Mouse (Mus musculus) forebrain, postnatal 0 days (tissue): Measurements from ENCODE around the gene Hacd2. TPM values are rescaled to one million over a fixed set of nuclear protein-coding genes. Genes with fewer than 3 reads are reported as not detected.

ENCODE experiments used
- ATAC-seq: fragments of 200-750 bp; cut with Nextera tagmentation; 2 replicates; pipeline ENCODE4 v1.8.0; 2017; ENCODE audit warnings: mild to moderate bottlenecking, moderate library complexity
- DNase-seq: peaks from one replicate; pipeline ENCODE4 v3.0.0-alpha.2; 2015
- H3K27ac ChIP-seq: fragments of 300-500 bp; sonication (generic); 2 replicates; pipeline ENCODE4 v1.5.1; 2014; ENCODE audit warnings: low read depth, mild to moderate bottlenecking, antibody characterized with exemption, low read length, moderate library complexity, mixed read lengths
- H3K27me3 ChIP-seq: fragments of 300-500 bp; sonication (generic); 2 replicates; pipeline ENCODE4 v1.6.1; 2014; ENCODE audit warnings: mild to moderate bottlenecking, low read length, mixed read lengths; ENCODE audit not compliant: insufficient read depth
- H3K36me3 ChIP-seq: fragments of 300-500 bp; sonication (generic); 2 replicates; pipeline ENCODE4 v1.6.1; 2014; ENCODE audit warnings: mild to moderate bottlenecking, moderate library complexity; ENCODE audit not compliant: insufficient read depth
- H3K4me1 ChIP-seq: fragments of 300-500 bp; sonication (generic); 2 replicates; pipeline ENCODE4 v1.6.1; 2014; ENCODE audit warnings: antibody characterized with exemption; ENCODE audit not compliant: insufficient read depth
- H3K4me2 ChIP-seq: fragments of 300-500 bp; sonication (generic); 2 replicates; pipeline ENCODE4 v1.6.1; 2014; ENCODE audit warnings: low read depth, mild to moderate bottlenecking, moderate library complexity
- H3K4me3 ChIP-seq: fragments of 300-500 bp; sonication (generic); 2 replicates; pipeline ENCODE4 v1.5.1; 2014; ENCODE audit warnings: low read depth, low read length, mixed read lengths
- H3K9ac ChIP-seq: fragments of 300-500 bp; sonication (generic); 2 replicates; pipeline ENCODE4 v1.6.1; 2014; ENCODE audit warnings: mild to moderate bottlenecking
- H3K9me3 ChIP-seq: fragments of 300-500 bp; sonication (generic); 2 replicates; pipeline ENCODE4 v1.6.1; 2016; ENCODE audit warnings: low read length
- CTCF ChIP-seq: sonication (generic); IDR thresholded peaks from 2 replicates; pipeline ENCODE4 v1.5.1; 2016; ENCODE audit warnings: antibody characterized with exemption, control low read depth, low read depth
- WGBS: fragments of 180-500 bp; shearing (Covaris S2); extraction: QIAGEN DNeasy Blood & Tissue Kit; methylation state at CpG from one replicate; pipeline ENCODE4 v1.1.7; 2014; 5-methylcytosine and 5-hydroxymethylcytosine counted together
- polyA plus RNA-seq: library from polyadenylated mRNA; unstranded; fragments of >200 nt; fragmentation: Nextera tagmentation; extraction: Ambion mirVana; gene quantifications from 2 replicates; pipeline ENCODE4 v1.2.1, GENCODE M21; 2015
- total RNA-seq: library from RNA; depleted of rRNA; stranded (reverse); fragments of >200 nt; gene quantifications from 2 replicates; pipeline ENCODE4 v1.2.3, GENCODE M21; 2014

Hacd2 gene
- total and polyA plus RNA-seq, 2 experiments from 2014 or later: 13.9 to 50.4 TPM

DNA sequence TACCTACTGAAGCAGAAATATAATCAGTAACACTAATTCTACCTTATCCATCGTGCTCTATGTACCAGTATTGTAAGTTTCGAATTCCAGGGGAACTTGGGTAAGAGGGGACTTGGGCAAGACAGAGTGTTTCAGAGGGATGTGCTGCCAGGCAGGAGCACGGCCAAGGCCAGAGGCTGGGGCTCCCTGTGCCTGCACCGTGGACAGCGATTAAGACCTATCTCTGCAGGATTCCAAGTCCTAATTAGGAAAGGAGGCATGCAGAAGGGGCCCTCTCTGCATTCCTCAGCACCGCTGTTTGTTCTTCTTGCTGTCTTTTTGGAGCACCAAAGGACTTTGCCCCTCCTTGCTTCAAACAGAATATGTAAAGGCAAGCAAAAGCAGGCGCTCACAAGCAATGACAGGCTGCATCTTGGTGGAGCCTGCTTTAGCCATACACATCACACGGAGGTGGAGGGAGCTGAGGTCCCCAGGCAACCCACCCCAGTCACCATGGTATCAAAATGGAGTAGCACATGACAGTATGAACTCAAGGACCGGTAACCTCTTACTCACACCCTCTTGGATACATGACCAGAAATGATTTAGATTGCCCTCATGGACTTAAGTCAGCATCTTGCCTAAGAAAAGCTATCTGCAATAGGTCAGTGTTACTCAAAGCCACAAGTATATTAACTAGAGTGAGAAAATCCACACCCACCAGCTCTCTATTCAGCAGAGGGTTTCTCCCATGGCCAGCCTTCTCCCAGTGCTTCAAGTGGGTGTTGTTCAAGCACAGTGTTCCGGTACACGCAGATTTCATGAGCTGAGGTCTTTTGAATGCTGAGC, 37.8 kb upstream of the Hacd2 start:
- Histone ChIP-seq H3K9ac (no peak overlapping the region), H3K27me3 (no peaks in the 10 kb centered on the region), H3K36me3 (no peaks in the 10 kb centered on the region), H3K4me2 (no peak overlapping the region), H3K9me3 (no peaks in the 10 kb centered on the region), H3K4me3 (no peak overlapping the region), H3K27ac (no peak overlapping the region), H3K4me1 (no peaks in the 10 kb centered on the region)
- DNase-seq (no peak), ATAC-seq (no peak)
- no peak for TF ChIP-seq CTCF
- 45% methylated on average over 11 of the region's 11 CpGs for WGBS

DNA sequence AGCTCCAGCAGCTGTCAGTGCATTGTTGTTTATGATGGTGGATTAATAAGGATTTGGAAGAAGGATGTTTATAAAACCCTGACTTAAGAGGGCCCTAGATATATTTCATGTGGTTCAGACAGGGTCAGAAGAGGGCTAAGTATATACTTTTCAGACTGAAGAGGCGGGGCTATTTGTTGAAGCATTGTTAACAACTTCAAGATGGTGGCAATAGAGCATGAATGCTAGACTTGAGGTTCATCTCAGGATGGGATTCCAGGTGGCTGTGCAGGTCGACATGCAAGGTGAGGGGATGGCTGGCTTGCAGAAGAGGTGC, 37.2 kb upstream of the Hacd2 start:
- Histone ChIP-seq H3K27ac (no peak overlapping the region), H3K9ac (no peak overlapping the region), H3K36me3 (no peaks in the 10 kb centered on the region), H3K4me1 (no peaks in the 10 kb centered on the region), H3K4me3 (no peak overlapping the region), H3K27me3 (no peaks in the 10 kb centered on the region), H3K9me3 (no peaks in the 10 kb centered on the region), H3K4me2 (no peak overlapping the region)
- DNase-seq: no peak
- 86% methylated on average over 2 of the region's 2 CpGs for WGBS
- ATAC-seq: no peak
- TF ChIP-seq CTCF: no peak

DNA sequence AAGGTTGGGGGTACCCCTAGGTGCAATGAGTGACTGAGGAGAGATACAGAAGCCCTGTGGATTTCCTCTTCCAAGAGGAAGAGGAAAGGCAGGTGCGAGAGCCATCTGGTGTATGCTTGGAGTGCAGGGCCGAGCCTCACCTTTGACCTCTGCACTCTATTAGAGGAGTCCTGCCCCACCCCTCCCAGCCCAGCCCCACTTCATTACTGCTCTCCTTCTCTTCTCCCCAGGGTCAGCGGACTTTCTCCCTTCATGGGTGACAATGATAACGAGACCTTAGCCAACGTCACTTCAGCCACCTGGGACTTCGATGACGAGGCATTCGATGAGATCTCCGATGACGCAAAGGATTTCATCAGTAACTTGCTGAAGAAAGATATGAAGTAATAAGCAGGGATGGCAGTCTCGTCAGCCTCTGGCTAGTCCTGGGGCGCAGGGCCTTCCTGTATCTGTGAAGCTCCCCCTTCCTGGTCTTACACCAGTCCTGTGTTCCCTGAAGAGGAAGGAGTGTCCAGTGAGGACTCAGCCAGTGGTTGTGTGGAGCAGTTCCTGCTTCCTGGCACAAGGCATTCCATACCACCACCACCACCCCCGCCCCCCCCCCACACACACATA, 35.9 kb upstream of the Hacd2 start:
- DNase-seq: no peak
- Histone ChIP-seq H3K36me3 (no peaks in the 10 kb centered on the region), H3K27me3 (no peaks in the 10 kb centered on the region), H3K27ac (no peak overlapping the region), H3K9ac (no peak overlapping the region), H3K9me3 (no peaks in the 10 kb centered on the region), H3K4me3 (no peak overlapping the region), H3K4me2 (no peak overlapping the region), H3K4me1 (no peaks in the 10 kb centered on the region)
- no peak for TF ChIP-seq CTCF
- WGBS: 88% methylated on average over 13 of the region's 13 CpGs
- no peak for ATAC-seq

DNA sequence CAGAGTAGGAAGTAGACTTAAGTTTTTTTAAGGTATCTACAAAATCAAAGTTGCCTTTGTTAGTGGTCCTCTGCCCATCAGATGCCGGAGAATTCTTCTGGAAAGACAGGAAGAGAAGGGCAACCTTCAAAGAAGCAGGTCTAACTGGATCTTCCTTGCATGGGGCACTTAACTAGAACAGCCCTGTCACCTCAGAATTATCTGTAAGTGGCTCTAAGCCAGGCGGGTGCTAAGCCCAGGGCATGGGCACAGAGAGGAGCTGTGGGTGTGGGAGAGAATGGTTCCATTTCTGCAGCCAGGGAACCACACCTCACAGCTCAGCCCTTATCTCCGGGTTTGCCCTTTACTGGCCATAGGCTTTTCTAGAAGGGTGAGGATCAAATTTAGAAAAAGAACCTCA, 30.9 kb upstream of the Hacd2 start:
- Histone ChIP-seq H3K27me3 (no peaks in the 10 kb centered on the region), H3K4me3 (no peak overlapping the region), H3K4me2 (no peak overlapping the region), H3K9ac (no peak overlapping the region), H3K36me3 (no peaks in the 10 kb centered on the region), H3K27ac (no peak overlapping the region), H3K4me1 (0 out of 2 replicates have a peak, but pooled peaks cover 3% of the 10 kb centered on the region), H3K9me3 (no peaks in the 10 kb centered on the region)
- WGBS: 83% methylated on average over 3 of the region's 3 CpGs
- DNase-seq (no peak), ATAC-seq (no peak)
- TF ChIP-seq CTCF: no peak

DNA sequence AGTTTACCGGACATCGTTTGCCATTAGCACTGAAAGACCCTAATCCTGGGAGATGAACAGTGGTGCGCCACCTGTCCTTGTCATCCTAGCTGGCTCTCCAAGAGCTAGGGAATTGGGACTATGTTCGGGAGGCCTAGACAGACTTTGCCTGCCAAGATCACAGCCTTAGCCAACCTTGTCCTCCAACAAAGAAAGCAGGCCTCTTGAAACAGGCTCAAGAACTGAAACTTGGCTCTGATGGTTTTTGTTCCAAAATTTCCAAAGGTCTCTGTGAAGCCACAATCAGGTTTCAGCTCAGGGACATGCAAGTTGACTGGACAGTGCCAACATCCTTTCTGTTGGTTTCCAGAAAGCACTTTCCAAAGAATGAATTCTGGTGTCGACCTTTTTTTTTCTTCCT, 29.4 kb upstream of the Hacd2 start:
- Histone ChIP-seq H3K36me3 (no peaks in the 10 kb centered on the region), H3K4me2 (no peak overlapping the region), H3K27ac (no peak overlapping the region), H3K4me1 (0 out of 2 replicates have a peak, but pooled peaks cover 3% of the 10 kb centered on the region), H3K9me3 (no peaks in the 10 kb centered on the region), H3K27me3 (no peaks in the 10 kb centered on the region), H3K9ac (no peak overlapping the region), H3K4me3 (no peak overlapping the region)
- no peak for TF ChIP-seq CTCF
- WGBS: 71% methylated on average over 5 of the region's 5 CpGs
- DNase-seq (no peak), ATAC-seq (peak; percentile 38)

DNA sequence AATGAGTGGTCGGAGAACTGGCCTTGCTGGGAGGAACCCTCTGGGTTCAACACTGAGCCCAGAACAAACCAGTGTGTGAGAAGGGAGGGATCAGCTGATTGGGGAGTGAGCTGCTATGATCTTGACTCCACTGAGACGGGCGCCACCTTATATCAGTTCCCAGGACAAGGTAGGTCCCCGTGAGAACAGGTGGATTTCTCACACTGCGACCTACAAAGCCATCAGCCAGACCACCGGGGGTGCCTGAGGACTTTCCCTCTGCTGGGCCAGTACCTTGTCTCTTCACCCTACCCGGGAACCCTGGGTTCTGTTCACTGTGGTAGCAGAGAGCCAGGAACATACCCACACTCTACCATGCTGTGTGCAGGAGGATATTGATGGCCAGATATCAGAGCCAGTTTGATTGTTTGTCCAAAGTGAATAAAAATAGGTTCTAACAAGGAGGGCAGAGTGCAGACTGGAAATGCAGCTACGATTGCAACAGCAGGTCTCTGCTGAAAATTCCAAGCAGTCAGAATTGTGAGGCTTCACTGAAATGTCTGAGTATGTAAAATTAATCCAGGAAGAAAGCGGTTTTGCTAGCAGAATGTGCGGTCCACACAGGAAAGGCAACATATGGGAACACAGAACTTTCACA, 28.4 kb upstream of the Hacd2 start:
- Histone ChIP-seq H3K9ac (no peak overlapping the region), H3K27me3 (no peaks in the 10 kb centered on the region), H3K4me3 (no peak overlapping the region), H3K27ac (no peak overlapping the region), H3K9me3 (no peaks in the 10 kb centered on the region), H3K4me1 (0 out of 2 replicates have a peak, but pooled peaks cover 3% of the 10 kb centered on the region), H3K36me3 (no peaks in the 10 kb centered on the region), H3K4me2 (no peak overlapping the region)
- DNase-seq (no peak), ATAC-seq (no peak)
- WGBS: 88% methylated on average over 10 of the region's 10 CpGs
- TF ChIP-seq CTCF: no peak

DNA sequence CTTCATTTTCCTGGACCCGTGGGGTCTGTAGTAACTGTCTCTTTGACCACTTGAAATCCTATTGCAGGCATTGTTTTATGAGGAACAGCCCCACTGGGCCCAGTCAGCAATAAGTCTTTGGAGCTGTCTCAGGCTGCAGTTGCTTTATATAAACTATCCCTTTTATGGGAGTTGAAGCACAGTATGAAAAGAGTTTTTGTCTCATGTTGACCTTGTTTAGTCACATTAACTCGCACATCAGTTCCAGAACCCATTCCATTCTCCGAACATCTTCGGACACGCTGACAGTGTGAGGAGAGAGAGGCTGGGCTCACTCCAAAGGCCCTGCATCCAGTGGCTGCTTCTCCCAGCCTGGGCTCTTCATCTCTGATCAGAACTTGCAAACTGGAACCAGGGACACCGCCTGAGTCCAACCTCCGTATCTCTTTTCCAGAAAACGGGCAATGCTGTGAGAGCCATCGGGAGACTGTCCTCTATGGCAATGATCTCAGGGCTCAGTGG, 27.5 kb upstream of the Hacd2 start:
- H3K9ac ChIP-seq: no peak overlapping the region
- H3K4me3 ChIP-seq: no peak overlapping the region
- H3K36me3 ChIP-seq: no peaks in the 10 kb centered on the region
- no peak for DNase-seq
- no peak for TF ChIP-seq CTCF
- no peaks in the 10 kb centered on the region for H3K9me3 ChIP-seq
- 72% methylated on average over 9 of the region's 9 CpGs for WGBS
- ATAC-seq: no peak
- H3K4me1 ChIP-seq: 0 out of 2 replicates have a peak, but pooled peaks cover 3% of the 10 kb centered on the region
- H3K27ac ChIP-seq: no peak overlapping the region
- no peaks in the 10 kb centered on the region for H3K27me3 ChIP-seq
- H3K4me2 ChIP-seq: no peak overlapping the region
